Mouse (Mus musculus): Measurements from ENCODE around the gene Bard1. TPM values are rescaled to one million over a fixed set of nuclear protein-coding genes. Genes with fewer than 3 reads are reported as not detected.

Bard1 gene
- polyA plus RNA-seq, 2 experiments, result 2.6 to 7.1 TPM

DNA sequence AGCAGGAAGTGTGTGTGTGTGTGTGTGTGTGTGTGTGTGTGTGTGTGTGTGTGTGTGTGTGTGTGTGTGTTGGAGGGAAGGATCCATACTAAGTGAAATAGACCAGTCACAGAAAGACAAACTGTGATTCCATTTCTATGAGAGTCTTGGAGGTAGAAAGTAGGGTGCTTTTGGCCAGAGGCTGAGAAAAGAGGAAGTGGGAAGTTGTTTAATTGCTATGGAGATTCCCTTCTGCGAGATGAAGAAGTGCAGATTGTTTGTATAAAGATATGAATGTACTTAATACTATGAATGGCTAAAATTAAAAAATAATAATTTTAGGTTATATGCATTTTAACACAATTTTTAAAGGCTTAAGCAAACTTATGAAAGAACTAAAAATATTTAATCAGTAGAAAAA lies 99.2 kb downstream of the Bard1 start:
- Histone ChIP-seq H3K9ac (replicated peaks) (no peak overlapping the region), H3K4me1 (replicated peaks; ENCODE audit: control insufficient read depth in 2 of 2, insufficient read depth in 2 of 2, low read length in 1 of 2) (no peaks in the 10 kb centered on the region), H3K4me2 (ENCODE audit: low read depth) (no peak overlapping the region), H3K9me3 (ENCODE audit: control insufficient read depth, low read length) (no peaks in the 10 kb centered on the region), H3K4me3 (ENCODE audit: insufficient read depth in 1 of 2, low read depth in 2 of 2, low read length in 2 of 2) (no peak overlapping the region), H3K27me3 (ENCODE audit: control insufficient read depth, insufficient read depth, low read length) (no peaks in the 10 kb centered on the region), H3K36me3 (replicated peaks; ENCODE audit: control insufficient read depth, insufficient read depth, low read depth) (no peaks in the 10 kb centered on the region), H3K27ac (no peak overlapping the region)
- TF ChIP-seq EP300 (IDR thresholded peaks at IDR 0.05; ENCODE audit: low read depth) (no peak), CTCF (IDR thresholded peaks at IDR 0.05; ENCODE audit: low read depth) (no peak)
- DNase-seq (ENCODE audit: low read depth in 3 of 3, low spot score in 3 of 3) (no peak), ATAC-seq (ENCODE audit: insufficient read depth) (no peak)
- WGBS (ENCODE audit: insufficient replicate concordance), result 0% methylated on average over 1 of the region's 1 CpGs

DNA sequence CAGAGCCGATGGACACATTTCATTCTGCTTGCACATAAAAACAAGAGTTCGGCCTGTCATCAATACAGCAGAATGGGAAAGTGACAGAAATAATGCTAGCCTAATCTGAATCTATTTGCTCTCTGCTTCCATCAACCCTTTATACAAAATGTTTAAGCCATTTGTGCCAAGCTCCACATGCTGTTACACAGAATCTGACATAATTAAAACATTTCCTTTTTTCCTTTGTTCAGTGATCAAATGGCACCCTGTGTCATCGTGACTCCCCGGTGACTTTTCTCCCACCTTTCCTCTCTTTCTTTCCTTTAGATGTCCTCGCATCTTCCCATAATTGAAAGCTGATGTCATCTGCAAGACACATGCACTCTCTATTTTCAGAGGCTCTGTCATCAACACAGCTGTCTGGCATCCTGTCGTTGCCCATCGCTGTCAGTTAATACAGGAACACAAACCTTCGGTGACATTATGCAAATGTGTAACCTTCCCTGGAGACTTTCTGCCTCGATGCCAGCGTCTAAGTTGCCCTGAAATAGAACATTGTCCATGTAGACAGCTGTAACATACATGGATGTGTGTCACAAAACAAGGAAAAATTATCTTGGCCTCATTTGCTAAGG lies 105.5 kb downstream of the Bard1 start:
- no peak for ATAC-seq (ENCODE audit: insufficient read depth)
- WGBS (ENCODE audit: insufficient replicate concordance), result 55% methylated on average over 10 of the region's 10 CpGs

DNA sequence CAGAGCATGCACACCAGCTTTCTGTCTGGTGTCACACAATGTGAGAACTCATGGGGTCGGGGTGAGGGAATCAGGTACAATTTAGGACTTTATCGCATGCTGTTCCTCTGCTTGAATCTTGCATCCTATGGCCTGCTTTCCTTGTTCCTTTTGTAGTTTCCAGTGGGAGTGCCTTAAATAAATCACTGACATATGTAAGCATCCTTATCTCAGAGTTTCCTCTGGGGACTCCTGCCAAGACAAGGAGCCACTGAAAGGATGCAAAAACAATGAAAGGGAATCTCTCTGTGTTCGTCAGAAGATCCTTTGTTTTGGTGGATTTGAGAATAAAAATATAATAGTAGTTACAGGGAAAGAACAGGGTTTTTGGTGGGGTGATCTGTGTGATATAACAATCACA lies 106.2 kb downstream of the Bard1 start:
- no peaks in the 10 kb centered on the region for H3K36me3 ChIP-seq (replicated peaks; ENCODE audit: control insufficient read depth, insufficient read depth, low read depth)
- TF ChIP-seq CTCF (IDR thresholded peaks at IDR 0.05; ENCODE audit: low read depth) (no peak), EP300 (IDR thresholded peaks at IDR 0.05; ENCODE audit: low read depth) (no peak)
- WGBS (ENCODE audit: insufficient replicate concordance), result 46% methylated on average over 3 of the region's 3 CpGs
- no peak overlapping the region for H3K4me2 ChIP-seq (ENCODE audit: low read depth)
- no peak for ATAC-seq (ENCODE audit: insufficient read depth)
- no peaks in the 10 kb centered on the region for H3K4me1 ChIP-seq (replicated peaks; ENCODE audit: control insufficient read depth in 2 of 2, insufficient read depth in 2 of 2, low read length in 1 of 2)
- H3K9me3 ChIP-seq (ENCODE audit: control insufficient read depth, low read length), result no peaks in the 10 kb centered on the region
- no peak for DNase-seq (ENCODE audit: low read depth in 3 of 3, low spot score in 3 of 3)
- no peak overlapping the region for H3K9ac ChIP-seq (replicated peaks)
- H3K27ac ChIP-seq, result no peak overlapping the region
- no peaks in the 10 kb centered on the region for H3K27me3 ChIP-seq (ENCODE audit: control insufficient read depth, insufficient read depth, low read length)
- H3K4me3 ChIP-seq (ENCODE audit: insufficient read depth in 1 of 2, low read depth in 2 of 2, low read length in 2 of 2), result no peak overlapping the region

More for the DNA sequence above, 105.5 kb downstream of the Bard1 start:
- Histone ChIP-seq H3K36me3 (replicated peaks; ENCODE audit: control insufficient read depth, insufficient read depth, low read depth) (no peaks in the 10 kb centered on the region), H3K4me2 (ENCODE audit: low read depth) (no peak overlapping the region), H3K9me3 (ENCODE audit: control insufficient read depth, low read length) (no peaks in the 10 kb centered on the region), H3K27me3 (ENCODE audit: control insufficient read depth, insufficient read depth, low read length) (no peaks in the 10 kb centered on the region), H3K4me1 (replicated peaks; ENCODE audit: control insufficient read depth in 2 of 2, insufficient read depth in 2 of 2, low read length in 1 of 2) (no peaks in the 10 kb centered on the region), H3K4me3 (ENCODE audit: insufficient read depth in 1 of 2, low read depth in 2 of 2, low read length in 2 of 2) (no peak overlapping the region), H3K9ac (replicated peaks) (no peak overlapping the region), H3K27ac (no peak overlapping the region)
- TF ChIP-seq CTCF (IDR thresholded peaks at IDR 0.05; ENCODE audit: low read depth) (no peak), EP300 (IDR thresholded peaks at IDR 0.05; ENCODE audit: low read depth) (no peak)
- DNase-seq (ENCODE audit: low read depth in 3 of 3, low spot score in 3 of 3), result no peak

All from liver, embryonic 14.5 days (tissue).